Mouse (Mus musculus): ENCODE measurements around the gene Vps35l.

GRCm38 (mm10) chr7:118858640-118859039 is 118.6 kb downstream of the Vps35l start:
- no peak for TF ChIP-seq CTCF (IDR thresholded peaks at IDR 0.05; ENCODE audit: low read depth)
- no peak for TF ChIP-seq EP300 (IDR thresholded peaks at IDR 0.05; ENCODE audit: low read depth)
